In the genomic region with DNA sequence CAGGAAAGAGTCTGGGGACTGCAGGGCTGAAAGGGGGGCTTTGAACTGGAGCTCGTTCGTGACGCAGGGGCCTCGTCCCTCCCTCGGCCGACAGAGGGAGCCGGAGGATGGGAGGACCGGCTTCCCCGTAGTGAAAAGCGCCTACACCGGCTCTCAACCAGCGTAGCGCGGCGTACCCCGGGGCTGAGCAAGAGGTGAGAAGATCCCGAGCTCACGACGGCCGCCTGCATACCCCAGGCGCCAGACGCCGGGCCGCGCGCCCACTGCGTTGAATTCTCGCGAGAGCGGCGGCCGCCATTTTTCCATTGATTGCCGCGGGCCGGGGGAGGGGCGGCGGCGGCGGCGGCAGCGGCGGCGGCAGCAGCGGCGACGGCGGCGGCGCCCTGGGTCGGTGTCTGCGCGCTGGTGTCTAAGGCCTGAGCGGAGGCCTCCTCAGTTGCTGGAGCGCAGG, we compare ENCODE assay signal across 8 mouse cellular contexts. TPM values are rescaled to one million over a fixed set of nuclear protein-coding genes. Genes with fewer than 3 reads are reported as not detected.
DNase-seq lines count a peak whose midpoint lies in the region; ATAC-seq lines count a peak whose summit lies in the region.

A gene (plus strand): TSS at position 355 of the 451 bp plus-strand sequence.

- H3K4me2 ChIP-seq in intestine, embryonic 14.5 days (ENCODE audit: low read length) = peak within 1 kb of the TSS; percentile 74

- under 1% methylated on average over 50 of the region's 54 CpGs for WGBS in intestine, embryonic 14.5 days

- peak within 1 kb of the TSS; percentile 98 for H3K27ac ChIP-seq in intestine, embryonic 14.5 days (ENCODE audit: low read depth)

- no peaks in the 10 kb centered on the region for H3K9me3 ChIP-seq in intestine, embryonic 14.5 days (ENCODE audit: control insufficient read depth, low read length)

- H3K36me3 ChIP-seq in intestine, embryonic 14.5 days (ENCODE audit: control insufficient read depth, insufficient read depth, low read length) = 0 out of 2 replicates have a peak, but pooled peaks cover 2% of the 10 kb centered on the region

- DNase-seq in adrenal gland, adult 18-20 months (ENCODE audit: low spot score in 2 of 2) = peak; percentile 82 to 85
- peak; percentile 90 for DNase-seq in embryo, embryonic 10.5 days (ENCODE audit: low spot score)
- peak; percentile 82 for DNase-seq in gastrocnemius, postnatal 25 days
- DNase-seq in intestine, embryonic 14.5 days (ENCODE audit: low spot score) = peak; percentile 94
- DNase-seq in left cerebral cortex, postnatal 10 days (ENCODE audit: extremely low spot score in 1 of 2, low spot score in 2 of 2) = peak; percentile 84 to 93
- peak; percentile 91 to 93 for DNase-seq in right cerebral cortex, postnatal 10 days (ENCODE audit: low spot score in 2 of 2)
- DNase-seq in urinary bladder, postnatal 25 days (ENCODE audit: low spot score) = peak; percentile 83

- H3K9ac ChIP-seq in intestine, embryonic 14.5 days (ENCODE audit: low read length) = peak within 1 kb of the TSS; percentile 98

- H3K27me3 ChIP-seq in intestine, embryonic 14.5 days (replicated peaks; ENCODE audit: control insufficient read depth, insufficient read depth, low read length) = no peaks in the 10 kb centered on the region

- H3K4me1 ChIP-seq in intestine, embryonic 14.5 days (replicated peaks; ENCODE audit: control insufficient read depth, insufficient read depth, low read length) = peaks cover 29% of the 10 kb centered on the region

- peak within 1 kb of the TSS; percentile 99 for H3K4me3 ChIP-seq in intestine, embryonic 14.5 days (ENCODE audit: low read depth, low read length)

- intact Hi-C loops in left cerebral cortex, postnatal 10 days (cut with DNase I) = no loop called here

- ATAC-seq in intestine, embryonic 14.5 days (replicated peaks; ENCODE audit: low FRiP score, low TSS enrichment, low read depth) = peak; percentile 92
- peak; percentile 76 for ATAC-seq in megakaryocyte progenitor cell, adult 5-6 weeks (replicated peaks; ENCODE audit: poor library complexity)

RNA-seq across cellular contexts. Expression of the gene that starts here (rescaled TPM):
- 10 to 100 TPM; 62.1 to 66.6 TPM for total RNA-seq in adrenal gland, adult 18-20 months (2021)
- 100 to 1,000 TPM; 159 to 169 TPM for total RNA-seq in gastrocnemius, postnatal 25 days (2021)
- 82.1 and 82.6 TPM in 2 replicates for polyA plus RNA-seq in intestine, embryonic 14.5 days (2014; fragmentation: Nextera tagmentation; extraction: Ambion mirVana)
- 10 to 100 TPM; 70.2 to 70.8 TPM for total RNA-seq in left cerebral cortex, postnatal 10 days (2021)
- 58.0 and 58.5 TPM in 2 replicates for total RNA-seq in megakaryocyte progenitor cell, adult 5-6 weeks (2015)
- total RNA-seq in megakaryocyte progenitor cell, adult 5-6 weeks (2017) = 112 and 133 TPM in 2 replicates

Comparison
In these comparisons a context has a peak if more than half of its experiments do, and no peak if none do; other contexts are left out.
1. Peak in every context shown above with its lines: DNase-seq, ATAC-seq, H3K4me3 ChIP-seq and H3K27ac ChIP-seq.